Mouse (Mus musculus) heart, postnatal 4 days (tissue): ENCODE data around the gene Ddb1. TPM values are rescaled to one million over a fixed set of nuclear protein-coding genes. Genes with fewer than 3 reads are reported as not detected.
A peak's percentile ranks its signal among the peaks of the same experiment; 100 is the strongest.

Experiments
- DNase-seq: peaks from one replicate; pipeline ENCODE4 v3.0.0; 2021
- total RNA-seq, 2 experiments: library from RNA; stranded (reverse); gene quantifications; 2 replicates each; pipeline ENCODE4 v1.2.3; 2021

Gene Ddb1
- total RNA-seq, 2 experiments from 2014 or later: 269 to 282 TPM

- no peak for DNase-seq
Observed at GRCm38 (mm10) chr19:10591659-10592377, 13.3 kb upstream of the Ddb1 start.

- no peak for DNase-seq
Observed at GRCm38 (mm10) chr19:10598188-10598587, 6.9 kb upstream of the Ddb1 start.

- no peak for DNase-seq
Observed at GRCm38 (mm10) chr19:10599648-10600047, 5.5 kb upstream of the Ddb1 start.

GRCm38 (mm10) chr19:10602247-10602769, 2.8 kb upstream of the Ddb1 start:
- no peak for DNase-seq

GRCm38 (mm10) chr19:10602787-10603186, 2.3 kb upstream of the Ddb1 start:
- DNase-seq: peak; percentile 93

- peak; percentile 17 for DNase-seq
Observed at GRCm38 (mm10) chr19:10603660-10604523, 1.2 kb upstream of the Ddb1 start.

GRCm38 (mm10) chr19:10604534-10604933, 593 bp upstream of the Ddb1 start:
- DNase-seq: no peak

- DNase-seq: no peak
Observed at GRCm38 (mm10) chr19:10605901-10606622, 935 bp downstream of the Ddb1 start.

GRCm38 (mm10) chr19:10608573-10609240, 3.6 kb downstream of the Ddb1 start:
- DNase-seq: no peak

- DNase-seq: peak; percentile 57
Observed at GRCm38 (mm10) chr19:10634106-10634871, 29.2 kb downstream of the Ddb1 start, which contains the start of gene Vwce. Gene Vwce, plus strand, starts transcription at chr19:10634213.

GRCm38 (mm10) chr19:10634872-10635318, 29.8 kb downstream of the Ddb1 start:
- DNase-seq: peak; percentile 60

- DNase-seq: no peak
Observed at GRCm38 (mm10) chr19:10637840-10638239, 32.7 kb downstream of the Ddb1 start.

GRCm38 (mm10) chr19:10640080-10640479, 35.0 kb downstream of the Ddb1 start:
- no peak for DNase-seq

GRCm38 (mm10) chr19:10640589-10641378, 35.7 kb downstream of the Ddb1 start:
- DNase-seq: no peak

- DNase-seq: peak; percentile 33
Observed at GRCm38 (mm10) chr19:10645616-10646015, 40.5 kb downstream of the Ddb1 start.

- DNase-seq: no peak
Observed at GRCm38 (mm10) chr19:10648156-10648555, 43.0 kb downstream of the Ddb1 start.

- DNase-seq: no peak
Observed at GRCm38 (mm10) chr19:10656058-10656457, 50.9 kb downstream of the Ddb1 start.

- DNase-seq: no peak
Observed at GRCm38 (mm10) chr19:10657742-10658141, 52.6 kb downstream of the Ddb1 start.

GRCm38 (mm10) chr19:10658406-10658805, 53.3 kb downstream of the Ddb1 start:
- DNase-seq: no peak

GRCm38 (mm10) chr19:10661373-10661772, 56.2 kb downstream of the Ddb1 start:
- DNase-seq: no peak
